9 mouse cellular contexts compared by ENCODE assay signal in genomic region chr2:160621001-160621448, GRCm38 (mm10). TPM values are rescaled to one million over a fixed set of nuclear protein-coding genes. Genes with fewer than 3 reads are reported as not detected.
DNase-seq lines count a peak whose midpoint lies in the region; ATAC-seq and TF ChIP-seq lines count a peak whose summit lies in the region.
"Had no signal": no experiment of that assay in that cellular context is flagged by ENCODE, and none has a peak within 500 bp of the region (broad histone marks: within the 10 kb centered on the region; RNA-seq: fewer than 3 reads in every experiment).

No protein-coding gene starts in this region.

- H3K4me1 ChIP-seq in hindbrain, postnatal 0 days (ENCODE audit: insufficient read depth, low read length) = peaks cover 15% of the 10 kb centered on the region; the same call in 1 of the 2 replicates
- peaks cover 11% of the 10 kb centered on the region for H3K4me1 ChIP-seq in hindbrain, embryonic 13.5 days (replicated peaks)
- peaks cover 28% of the 10 kb centered on the region for H3K4me1 ChIP-seq in limb, embryonic 13.5 days

- no peak for TF ChIP-seq CTCF in hindbrain, postnatal 0 days (IDR thresholded peaks at IDR 0.05; ENCODE audit: low read depth)
- no peak for TF ChIP-seq CTCF in brain, embryonic 14.5 days (IDR thresholded peaks at IDR 0.05; ENCODE audit: borderline replicate concordance, extremely low read depth, insufficient read depth, insufficient read length)

- ATAC-seq in hindbrain, postnatal 0 days = no peak
- no peak for ATAC-seq in hindbrain, embryonic 13.5 days (ENCODE audit: low FRiP score)
- peak; percentile 31 for ATAC-seq in limb, embryonic 13.5 days (ENCODE audit: low FRiP score, low read depth)

- peak; percentile 46 for DNase-seq in hindbrain, postnatal 0 days (ENCODE audit: low spot score)
- peak; percentile 77 for DNase-seq in brain, embryonic 14.5 days (ENCODE audit: low read depth)
- peak; percentile 87 for DNase-seq in gastrocnemius, postnatal 25 days
- DNase-seq in layer of hippocampus, postnatal 14 days (ENCODE audit: low spot score in 2 of 2) = no peak
- DNase-seq in layer of hippocampus, adult 9-10 months (ENCODE audit: low spot score) = no peak
- no peak for DNase-seq in c-Kit-positive CD71-positive TER-119-positive erythroid progenitor cells, embryonic 14.5 days (ENCODE audit: low spot score)

- no peak overlapping the region for H3K9ac ChIP-seq in hindbrain, postnatal 0 days (replicated peaks; ENCODE audit: low read length)
- H3K9ac ChIP-seq in hindbrain, embryonic 13.5 days = no peak overlapping the region
- H3K9ac ChIP-seq in limb, embryonic 13.5 days = no peak overlapping the region

- TF ChIP-seq POLR2A in brain, embryonic 14.5 days (IDR thresholded peaks at IDR 0.05; ENCODE audit: borderline replicate concordance, extremely low read depth, insufficient read depth, insufficient read length, poor library complexity, severe bottlenecking) = no peak

- H3K27ac ChIP-seq in hindbrain, postnatal 0 days = peak overlapping the region; percentile 60; the same call in 1 of the 2 replicates
- H3K27ac ChIP-seq in hindbrain, embryonic 13.5 days = no peak overlapping the region
- 0 out of 2 replicates have a peak overlapping the region, but pooled peaks have one; percentile 22 for H3K27ac ChIP-seq in limb, embryonic 13.5 days

- no peaks in the 10 kb centered on the region for H3K36me3 ChIP-seq in hindbrain, postnatal 0 days (ENCODE audit: insufficient read depth, low read length)
- H3K36me3 ChIP-seq in hindbrain, embryonic 13.5 days = no peaks in the 10 kb centered on the region
- H3K36me3 ChIP-seq in limb, embryonic 13.5 days = no peaks in the 10 kb centered on the region
- H3K36me3 ChIP-seq: G1E had no signal

- no peak overlapping the region for H3K4me2 ChIP-seq in hindbrain, postnatal 0 days (ENCODE audit: low read depth, low read length)
- no peak overlapping the region for H3K4me2 ChIP-seq in hindbrain, embryonic 13.5 days
- H3K4me2 ChIP-seq in limb, embryonic 13.5 days (replicated peaks) = 0 out of 2 replicates have a peak overlapping the region, but pooled peaks have one; percentile 19

- 52% methylated on average over 11 of the region's 11 CpGs for WGBS in hindbrain, postnatal 0 days
- WGBS in hindbrain, embryonic 13.5 days = 85% methylated on average over 11 of the region's 11 CpGs
- WGBS in limb, embryonic 13.5 days = 42% methylated on average over 11 of the region's 11 CpGs

- H3K4me3 ChIP-seq in hindbrain, postnatal 0 days (ENCODE audit: low read length) = no peak overlapping the region
- no peak overlapping the region for H3K4me3 ChIP-seq in hindbrain, embryonic 13.5 days
- no peak overlapping the region for H3K4me3 ChIP-seq in limb, embryonic 13.5 days

- H3K27me3 ChIP-seq in hindbrain, postnatal 0 days (ENCODE audit: insufficient read depth, low read length) = no peaks in the 10 kb centered on the region
- H3K27me3 ChIP-seq in hindbrain, embryonic 13.5 days = no peaks in the 10 kb centered on the region
- H3K27me3 ChIP-seq in limb, embryonic 13.5 days = no peaks in the 10 kb centered on the region

- H3K9me3 ChIP-seq in hindbrain, postnatal 0 days (ENCODE audit: low read length) = no peaks in the 10 kb centered on the region
- H3K9me3 ChIP-seq in hindbrain, embryonic 13.5 days = no peaks in the 10 kb centered on the region
- no peaks in the 10 kb centered on the region for H3K9me3 ChIP-seq in limb, embryonic 13.5 days
- H3K9me3 ChIP-seq: G1E had no signal

RNA-seq across cellular contexts. Expression of gene Top1, which starts 24.7 kb away (rescaled TPM):
- 22.2 and 28.8 TPM in 2 replicates for total RNA-seq in hindbrain, postnatal 0 days (2014; rRNA removed)
- polyA plus RNA-seq in hindbrain, postnatal 0 days (2015; fragmentation: Nextera tagmentation; extraction: Ambion mirVana) = 44.9 and 50.7 TPM in 2 replicates
- polyA plus RNA-seq in hindbrain, embryonic 13.5 days (2015; fragmentation: Nextera tagmentation; extraction: Ambion mirVana) = 98.4 and 98.6 TPM in 2 replicates
- 42.7 and 63.9 TPM in 2 replicates for polyA plus RNA-seq in brain, embryonic 14.5 days (2012; rRNA removed)
- 10 to 100 TPM; 33.4 to 34.3 TPM for total RNA-seq in gastrocnemius, postnatal 25 days (2021)
- polyA plus RNA-seq in limb, embryonic 13.5 days (2015; fragmentation: Nextera tagmentation; extraction: Ambion mirVana) = 97.3 and 102 TPM in 2 replicates
- total RNA-seq in layer of hippocampus, postnatal 14 days (2021) = 10 to 100 TPM; 80.3 to 88.0 TPM

Comparison
In these comparisons a context has a peak if more than half of its experiments do, and no peak if none do; other contexts are left out.
1. DNase-seq: peak in hindbrain, postnatal 0 days (single experiment), brain, embryonic 14.5 days (single experiment) and gastrocnemius, postnatal 25 days (single experiment); none in layer of hippocampus, postnatal 14 days (0 of 2), layer of hippocampus, adult 9-10 months (single experiment) and c-Kit-positive CD71-positive TER-119-positive erythroid progenitor cells, embryonic 14.5 days (single experiment).